Mouse (Mus musculus) C2C12 (cell line): ENCODE data around the gene Cuedc1. TPM values are rescaled to one million over a fixed set of nuclear protein-coding genes. Genes with fewer than 3 reads are reported as not detected.

Source experiments
- H3K27me3 ChIP-seq: one replicate; pipeline ENCODE4 v1.6.1; 2011; ENCODE audit not compliant: control insufficient read depth, insufficient read depth, insufficient read length
- H3K36me3 ChIP-seq: one replicate; pipeline ENCODE4 v1.6.1; 2011; ENCODE audit not compliant: control insufficient read depth, insufficient read depth
- H3K4me3 ChIP-seq: one replicate; pipeline ENCODE4 v1.5.1; 2011; ENCODE audit warnings: mild to moderate bottlenecking, control low read depth; ENCODE audit not compliant: poor library complexity, insufficient read depth, severe bottlenecking
- H3K79me2 ChIP-seq: one replicate; pipeline ENCODE4 v1.6.1; 2011; ENCODE audit not compliant: control insufficient read depth, insufficient read depth
- H3K79me3 ChIP-seq: one replicate; pipeline ENCODE4 v1.6.1; 2011; ENCODE audit warnings: low read depth, control low read depth
- H3ac ChIP-seq: one replicate; pipeline ENCODE3; 2011; ENCODE audit warnings: low read depth; ENCODE audit not compliant: control insufficient read depth, insufficient read length
- CEBPB ChIP-seq: IDR thresholded peaks from one replicate; pipeline ENCODE4 v1.6.1; 2011; ENCODE audit warnings: low read depth, mild to moderate bottlenecking, control low read depth, moderate library complexity
- CTCF ChIP-seq: IDR thresholded peaks from one replicate; pipeline ENCODE4 v1.5.1; 2011; ENCODE audit not compliant: control insufficient read depth, insufficient read depth, insufficient read length
- FOSL1 ChIP-seq: IDR thresholded peaks from one replicate; pipeline ENCODE4 v1.8.0; 2011; ENCODE audit warnings: mild to moderate bottlenecking, low read length; ENCODE audit not compliant: poor library complexity, insufficient read depth, severe bottlenecking
- MAX ChIP-seq: IDR thresholded peaks from one replicate; pipeline ENCODE4 v1.6.1; 2011; ENCODE audit warnings: mild to moderate bottlenecking, control low read depth
- MYOD1 ChIP-seq: IDR thresholded peaks from one replicate; pipeline ENCODE4 v1.6.1; 2011; ENCODE audit warnings: low read depth; ENCODE audit not compliant: control insufficient read depth, insufficient read length
- MYOG ChIP-seq: IDR thresholded peaks from one replicate; pipeline ENCODE4 v1.6.1; 2011; ENCODE audit not compliant: control insufficient read depth, insufficient read length; ENCODE audit errors: extremely low read depth
- USF1 ChIP-seq: IDR thresholded peaks from one replicate; pipeline ENCODE4 v1.6.1; 2011; ENCODE audit warnings: low read depth, mild to moderate bottlenecking, control low read depth, moderate library complexity
- polyA plus RNA-seq: library from polyadenylated mRNA; unstranded; fragments of >200 nt; fragmentation: generic; extraction: Trizol; gene quantifications from one replicate; pipeline ENCODE4 v1.2.1, GENCODE M21; 2012; ENCODE audit warnings: missing spikeins

Gene Cuedc1
- polyA plus RNA-seq, 1 experiment: 16.2 TPM

- TF ChIP-seq MYOG (no peak), FOSL1 (no peak), MYOD1 (no peak), MAX (no peak), CTCF (no peak), CEBPB (no peak), USF1 (no peak)
- Histone ChIP-seq H3K27me3 (no peaks in the 10 kb centered on the region), H3K4me3 (no peak overlapping the region), H3ac (peak overlapping the region; percentile 3), H3K36me3 (peaks cover 23% of the 10 kb centered on the region), H3K79me2 (no peaks in the 10 kb centered on the region), H3K79me3 (no peaks in the 10 kb centered on the region)
Observed at GRCm38 (mm10) chr11:88086737-88087627, 10.9 kb upstream of the Cuedc1 start.

DNA sequence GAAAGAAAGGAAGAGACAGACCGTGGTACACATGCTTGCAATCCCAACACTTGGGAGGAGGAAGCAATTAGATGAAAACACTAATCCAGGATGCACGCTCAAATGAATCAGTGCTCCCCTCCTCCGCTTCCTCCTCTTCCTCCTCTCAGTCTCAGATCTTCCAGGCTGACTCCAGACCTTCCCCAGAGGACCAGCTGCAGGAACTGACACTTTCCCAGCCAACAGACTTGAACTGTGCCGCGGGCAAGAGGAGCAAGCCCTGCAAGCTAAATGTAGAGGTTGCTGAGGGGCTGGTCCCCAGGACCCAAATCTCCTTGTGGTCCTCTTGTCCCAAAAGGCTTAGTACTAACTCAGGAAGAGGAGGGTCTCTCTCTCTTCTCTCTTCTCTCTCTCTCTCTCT lies 8.7 kb upstream of the Cuedc1 start:
- Histone ChIP-seq H3K36me3 (peaks cover 4% of the 10 kb centered on the region), H3K27me3 (no peaks in the 10 kb centered on the region), H3ac (no peak overlapping the region), H3K79me3 (no peaks in the 10 kb centered on the region), H3K79me2 (no peaks in the 10 kb centered on the region), H3K4me3 (no peak overlapping the region)
- no peak for TF ChIP-seq USF1
- no peak for TF ChIP-seq MYOD1
- no peak for TF ChIP-seq CEBPB
- no peak for TF ChIP-seq MYOG
- no peak for TF ChIP-seq CTCF
- no peak for TF ChIP-seq FOSL1
- TF ChIP-seq MAX: no peak

- no peaks in the 10 kb centered on the region for H3K79me2 ChIP-seq
- H3K36me3 ChIP-seq: no peaks in the 10 kb centered on the region
- TF ChIP-seq MAX (no peak), MYOD1 (no peak), CTCF (no peak)
- H3K79me3 ChIP-seq: no peaks in the 10 kb centered on the region
- H3ac ChIP-seq: no peak overlapping the region
- H3K4me3 ChIP-seq: no peak overlapping the region
- no peaks in the 10 kb centered on the region for H3K27me3 ChIP-seq
Observed at GRCm38 (mm10) chr11:88090293-88090692, 7.6 kb upstream of the Cuedc1 start.

DNA sequence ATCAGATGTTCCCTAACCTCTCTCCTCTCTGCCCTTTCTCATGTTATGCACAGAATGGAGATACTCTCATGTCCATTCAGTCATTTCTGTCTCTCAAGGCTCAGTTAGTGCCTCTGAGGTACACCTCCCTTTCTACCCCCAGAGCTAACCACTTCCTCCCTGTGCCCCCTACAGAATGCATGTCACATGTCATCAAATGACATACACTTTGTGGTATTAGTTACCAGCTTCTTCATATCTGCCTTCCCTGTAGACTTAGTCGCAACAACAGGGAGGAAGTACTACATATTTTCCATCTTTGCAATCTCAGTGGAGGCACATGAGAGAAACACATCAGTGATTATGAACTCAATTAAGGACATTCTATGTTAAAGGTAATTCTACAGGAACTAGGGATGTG lies 5.9 kb upstream of the Cuedc1 start:
- TF ChIP-seq USF1: no peak
- no peak for TF ChIP-seq MYOG
- no peak for TF ChIP-seq MAX
- no peak for TF ChIP-seq CTCF
- no peak for TF ChIP-seq CEBPB
- TF ChIP-seq MYOD1: no peak
- no peak for TF ChIP-seq FOSL1
- no peak overlapping the region for H3ac ChIP-seq

DNA sequence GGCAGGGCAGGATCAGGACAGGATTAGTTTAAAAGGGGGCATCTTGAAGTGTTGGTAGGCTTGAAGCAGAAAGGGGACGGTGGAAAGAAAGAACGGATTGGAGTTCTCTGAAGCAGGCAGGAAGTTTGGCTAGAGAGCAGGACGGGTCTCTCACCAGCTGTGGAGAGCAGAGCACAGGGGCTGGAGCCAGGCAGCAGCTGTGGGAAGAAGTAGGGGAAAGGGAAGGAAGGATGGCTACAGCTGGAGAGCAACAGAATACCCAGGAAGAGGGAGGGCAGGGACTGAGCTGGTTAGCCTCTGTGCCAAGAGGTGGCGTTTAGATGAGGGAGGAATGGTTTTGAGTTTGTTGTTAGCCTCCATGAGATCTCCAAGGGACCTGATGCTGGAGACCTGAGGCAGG lies 685 bp upstream of the Cuedc1 start:
- Histone ChIP-seq H3K36me3 (no peaks in the 10 kb centered on the region), H3K79me3 (peaks cover 16% of the 10 kb centered on the region), H3K79me2 (peaks cover 39% of the 10 kb centered on the region), H3ac (no peak overlapping the region), H3K4me3 (no peak overlapping the region), H3K27me3 (no peaks in the 10 kb centered on the region)
- TF ChIP-seq FOSL1 (no peak), CEBPB (no peak), MAX (no peak), USF1 (no peak), CTCF (no peak), MYOG (no peak), MYOD1 (no peak)

More for the DNA sequence above, 5.9 kb upstream of the Cuedc1 start:
- Histone ChIP-seq H3K79me3 (no peaks in the 10 kb centered on the region), H3K4me3 (no peak overlapping the region), H3K36me3 (no peaks in the 10 kb centered on the region), H3K79me2 (no peaks in the 10 kb centered on the region), H3K27me3 (no peaks in the 10 kb centered on the region)
